Mouse (Mus musculus): ENCODE data around the gene Megf11.

The Megf11 gene

GRCm38 (mm10) chr9:64645462-64645861, 260.0 kb downstream of the Megf11 start:
- no peak for DNase-seq (ENCODE audit: low read depth, low spot score)

DNA sequence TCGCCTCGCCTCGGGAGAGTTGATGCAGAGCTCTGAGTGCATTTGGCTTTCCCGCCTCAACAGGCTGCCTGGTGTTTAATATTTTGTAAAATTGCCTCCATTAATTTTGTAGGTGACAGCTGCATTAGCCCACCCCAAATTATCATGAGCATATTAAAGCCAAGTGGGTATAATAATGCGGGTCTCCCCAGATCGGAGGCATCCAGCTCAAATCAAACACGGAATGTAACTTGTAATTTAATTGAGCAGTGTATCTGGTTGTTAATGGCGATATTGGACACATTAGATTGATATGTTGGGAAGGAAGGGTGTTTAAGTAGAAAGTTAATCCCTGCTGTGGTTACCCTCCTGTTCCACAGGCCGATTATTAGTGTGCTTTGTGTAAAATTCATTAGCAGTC, 264.0 kb downstream of the Megf11 start:
- no peak for DNase-seq (ENCODE audit: low read depth, low spot score)

GRCm38 (mm10) chr9:64649892-64650291, 264.5 kb downstream of the Megf11 start:
- DNase-seq (ENCODE audit: low read depth, low spot score), result no peak

DNA sequence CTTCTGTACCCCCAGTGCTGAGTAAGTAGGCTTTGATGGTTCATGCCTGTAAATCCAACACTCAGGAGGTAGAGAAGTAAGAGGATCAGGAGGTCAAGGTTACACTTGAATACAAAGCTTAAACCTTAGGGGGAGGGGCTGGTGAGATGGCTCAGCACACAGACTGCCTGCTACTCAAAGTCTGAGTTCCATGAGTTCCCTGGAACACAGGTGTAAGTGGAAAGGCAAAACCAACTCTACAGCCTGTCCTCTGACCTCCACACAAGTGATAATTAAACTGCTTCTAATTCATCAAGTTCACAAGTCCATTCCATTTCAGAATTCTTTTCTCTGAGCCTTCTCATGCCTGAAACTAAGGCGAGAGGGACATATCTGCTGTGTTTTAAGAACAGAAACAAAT, 265.8 kb downstream of the Megf11 start:
- DNase-seq (ENCODE audit: low read depth, low spot score), result no peak

- DNase-seq (ENCODE audit: low read depth, low spot score), result no peak
These were observed 266.3 kb downstream of the Megf11 start for GRCm38 (mm10) chr9:64651689-64652088.

DNA sequence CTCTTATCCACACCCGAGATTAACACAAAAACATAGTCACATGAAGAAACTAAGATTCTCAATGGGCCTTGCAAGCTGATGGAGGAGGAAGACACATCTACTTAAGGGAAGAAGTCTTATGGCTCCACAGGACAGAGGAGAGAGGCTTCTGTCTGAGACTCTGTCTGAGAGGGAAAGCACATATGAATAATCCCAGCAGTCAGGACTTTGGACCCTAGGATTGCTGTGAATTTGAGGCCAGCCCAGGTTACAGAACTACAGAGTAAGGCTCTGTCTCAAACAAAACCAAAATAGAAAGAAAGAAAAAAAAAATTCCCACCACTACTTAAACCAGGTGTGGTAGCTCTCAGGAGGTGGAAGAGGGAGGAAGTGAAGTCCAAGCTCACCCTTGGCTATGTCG, 266.7 kb downstream of the Megf11 start:
- no peak for DNase-seq (ENCODE audit: low read depth, low spot score)

- no peak for DNase-seq (ENCODE audit: low read depth, low spot score)
These were observed 267.5 kb downstream of the Megf11 start for GRCm38 (mm10) chr9:64652841-64653361.

DNA sequence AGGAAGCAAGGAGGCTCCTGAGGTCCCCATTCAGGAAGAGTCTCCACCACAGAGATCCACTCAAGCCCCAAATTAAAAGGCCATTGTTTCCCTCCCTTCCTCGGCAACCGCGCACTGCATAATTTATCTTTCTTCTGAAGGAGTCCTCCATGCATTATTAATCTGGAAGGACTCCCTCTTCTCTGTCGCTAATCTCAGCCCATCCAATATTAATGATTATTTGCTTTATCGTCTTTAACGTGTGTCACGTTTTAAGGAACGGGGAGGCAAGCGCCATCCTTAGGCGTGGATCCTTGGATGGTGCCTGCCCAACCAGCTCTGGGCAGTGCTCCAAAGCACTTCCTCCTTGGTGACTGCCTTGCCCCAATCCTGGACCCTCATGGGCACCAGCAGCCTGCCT, 269.3 kb downstream of the Megf11 start:
- DNase-seq (ENCODE audit: low read depth, low spot score), result no peak

- no peak for DNase-seq (ENCODE audit: low read depth, low spot score)
These were observed 271.2 kb downstream of the Megf11 start for GRCm38 (mm10) chr9:64656613-64657012.

GRCm38 (mm10) chr9:64660222-64660621, 274.8 kb downstream of the Megf11 start:
- no peak for DNase-seq (ENCODE audit: low read depth, low spot score)

- no peak for DNase-seq (ENCODE audit: low read depth, low spot score)
These were observed 279.2 kb downstream of the Megf11 start for GRCm38 (mm10) chr9:64664612-64665011.

DNA sequence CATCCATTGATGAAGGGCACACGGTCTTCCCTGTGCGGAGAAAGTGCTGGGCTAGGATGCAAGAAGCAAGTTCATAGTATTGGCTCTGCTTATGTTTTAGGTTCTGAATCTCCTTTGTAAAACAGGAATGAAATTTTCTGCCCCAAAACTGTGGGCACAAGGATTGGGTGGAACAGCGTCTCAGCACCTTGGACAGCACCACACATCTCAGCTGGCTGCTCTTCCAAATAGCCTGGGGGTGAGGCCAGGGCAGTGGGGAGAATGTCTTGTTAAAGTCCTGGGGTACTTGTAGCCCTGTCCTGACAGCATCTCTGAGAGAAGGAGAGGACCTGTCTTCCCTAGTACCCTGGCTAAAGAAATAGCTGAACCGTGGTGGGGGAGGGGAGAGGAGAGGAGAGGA, 281.1 kb downstream of the Megf11 start:
- DNase-seq (ENCODE audit: low read depth, low spot score), result peak; percentile 30

DNA sequence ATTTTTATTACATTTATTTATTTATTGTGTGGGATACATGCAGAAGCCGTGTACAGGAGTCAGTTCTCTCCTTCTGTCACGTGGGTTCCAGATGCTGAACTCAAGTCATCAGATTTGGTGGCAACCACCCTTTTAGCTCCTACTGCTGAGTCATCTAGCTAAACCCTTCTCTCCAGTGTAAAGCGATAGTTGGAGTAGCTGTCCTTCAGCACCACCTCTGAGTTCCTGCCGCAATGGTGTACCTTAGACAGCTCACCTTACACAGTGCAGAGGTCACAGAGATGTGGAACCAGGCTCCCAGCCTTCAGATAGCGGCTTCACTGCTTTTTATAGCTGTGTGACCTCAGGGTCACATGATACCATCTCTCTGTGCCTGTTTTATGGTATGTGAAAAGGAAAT, 282.1 kb downstream of the Megf11 start:
- peak; percentile 25 for DNase-seq (ENCODE audit: low read depth, low spot score)

- no peak for DNase-seq (ENCODE audit: low read depth, low spot score)
These were observed 282.6 kb downstream of the Megf11 start for GRCm38 (mm10) chr9:64668001-64668400.

GRCm38 (mm10) chr9:64671341-64672319, 286.2 kb downstream of the Megf11 start:
- DNase-seq (ENCODE audit: low read depth, low spot score), result peak; percentile 32

DNA sequence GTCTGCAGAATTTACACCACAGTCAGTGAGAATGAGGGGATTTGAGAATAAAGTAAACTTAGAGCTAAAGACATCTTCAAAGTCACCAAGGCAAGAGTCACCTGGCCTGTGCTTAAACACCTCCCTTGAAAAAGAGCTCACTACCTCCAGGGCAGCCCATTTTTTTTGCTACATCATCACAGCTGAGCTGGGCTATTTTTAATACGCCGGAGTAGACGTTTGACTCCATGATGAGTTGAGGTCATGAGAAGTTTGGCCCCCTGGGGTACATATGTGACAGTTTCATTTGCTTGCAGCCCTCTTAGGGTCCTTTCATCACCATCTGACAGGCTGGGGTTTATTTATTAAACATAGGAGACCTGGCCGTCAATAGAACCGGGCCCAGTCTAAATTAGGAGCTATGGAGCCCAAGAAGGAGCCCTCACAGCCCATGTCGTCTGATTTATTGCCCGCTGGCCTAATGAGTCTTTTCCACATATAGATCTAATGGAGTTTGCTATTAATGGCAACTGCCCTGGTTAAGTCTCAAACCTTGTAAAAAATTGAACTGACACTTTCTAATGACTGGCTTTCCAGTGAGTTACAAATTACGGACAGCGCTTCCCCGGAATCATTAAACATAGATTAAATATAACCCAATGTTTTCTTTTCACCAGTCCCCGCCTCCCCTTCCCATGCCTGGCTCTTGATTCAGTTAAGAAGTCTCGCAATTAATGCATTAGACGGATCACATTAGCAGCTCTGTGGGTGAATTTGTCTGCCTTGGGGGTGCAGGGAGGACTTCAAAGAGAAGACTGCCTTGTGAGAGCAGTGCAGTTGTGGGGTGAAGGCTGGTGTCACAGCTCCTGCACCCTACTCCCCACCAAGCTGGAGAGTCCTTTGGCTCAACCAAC, 301.9 kb downstream of the Megf11 start:
- no peak for DNase-seq (ENCODE audit: low read depth, low spot score)

DNA sequence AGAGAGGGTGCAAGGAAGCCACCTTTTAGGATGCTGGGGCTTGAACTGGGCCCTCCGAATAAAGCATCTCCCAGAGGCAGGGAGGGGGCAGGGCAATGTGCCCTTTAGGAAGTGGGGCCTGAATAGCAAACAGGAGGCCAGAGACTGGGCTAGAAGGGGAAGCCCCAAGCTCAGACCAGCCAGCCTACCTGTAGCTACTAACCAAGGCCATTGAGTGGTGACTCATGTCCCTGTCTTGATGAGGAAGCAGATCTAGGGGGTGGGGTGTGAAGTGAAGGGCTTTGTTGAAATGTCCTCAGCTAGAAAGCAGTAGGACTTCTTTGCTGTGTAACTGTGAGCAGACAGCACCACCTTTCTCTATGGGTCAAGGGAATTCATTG, 302.6 kb downstream of the Megf11 start:
- DNase-seq (ENCODE audit: low read depth, low spot score), result no peak

GRCm38 (mm10) chr9:64690771-64691170, 305.3 kb downstream of the Megf11 start:
- DNase-seq (ENCODE audit: low read depth, low spot score), result no peak

DNA sequence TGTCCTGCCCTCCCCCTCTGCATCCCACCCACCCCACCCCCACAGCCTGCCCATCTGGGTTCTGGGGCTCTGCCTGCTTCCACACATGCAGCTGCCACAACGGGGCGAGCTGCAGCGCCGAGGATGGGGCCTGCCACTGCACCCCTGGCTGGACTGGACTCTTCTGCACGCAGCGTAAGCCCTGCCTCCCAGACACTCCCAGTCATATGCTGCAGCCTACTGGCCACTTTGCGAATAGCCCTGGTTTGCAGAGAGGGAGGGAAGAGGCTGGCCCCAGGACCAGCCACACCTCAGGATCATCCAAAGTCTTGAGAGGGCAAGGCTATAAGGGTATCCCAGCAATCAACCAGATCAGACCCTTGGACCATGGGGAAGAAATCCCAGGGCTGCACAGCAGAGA, 305.8 kb downstream of the Megf11 start:
- peak; percentile 34 for DNase-seq (ENCODE audit: low read depth, low spot score)

DNA sequence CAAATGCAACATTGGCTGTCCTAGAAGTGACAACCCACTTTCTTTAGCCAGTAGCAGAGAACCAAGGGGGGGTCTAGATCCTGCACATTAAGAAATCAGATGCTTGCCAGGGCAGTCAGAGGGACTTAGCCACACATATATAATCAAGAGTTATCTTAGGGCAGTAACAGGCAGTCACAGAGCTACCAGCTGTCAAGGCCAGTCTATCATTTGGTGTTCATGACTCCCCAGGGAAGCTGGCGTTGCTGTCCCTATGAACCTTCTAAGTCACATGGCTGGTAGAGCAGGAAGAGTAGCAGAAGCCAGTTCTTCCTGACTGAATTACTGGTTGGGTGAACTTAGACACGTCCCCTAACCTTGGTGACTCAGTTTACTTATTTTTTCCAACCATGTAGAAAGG, 307.7 kb downstream of the Megf11 start:
- DNase-seq (ENCODE audit: low read depth, low spot score), result no peak

GRCm38 (mm10) chr9:64695266-64695665, 309.8 kb downstream of the Megf11 start:
- DNase-seq (ENCODE audit: low read depth, low spot score), result no peak

DNA sequence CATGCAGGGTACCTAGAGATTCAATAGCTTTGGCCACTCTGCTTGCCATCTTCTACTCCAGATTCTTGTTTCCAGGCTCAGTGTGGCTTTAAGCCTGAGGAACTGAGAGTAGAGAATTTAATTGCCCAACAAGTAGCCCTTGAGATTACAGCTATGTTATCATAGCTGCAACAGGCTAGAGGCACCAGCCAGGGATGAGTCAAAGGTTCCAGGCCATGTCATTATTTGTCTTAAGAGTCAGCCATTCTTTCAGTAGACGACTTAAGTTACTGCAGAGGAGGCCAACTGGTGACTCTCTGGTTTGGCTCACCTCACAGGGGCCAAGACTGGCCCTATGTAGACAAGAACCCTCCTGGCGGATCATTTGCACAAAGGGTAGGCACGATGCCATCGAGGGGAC, 311.0 kb downstream of the Megf11 start:
- no peak for DNase-seq (ENCODE audit: low read depth, low spot score)
